Mouse (Mus musculus): ENCODE measurements around the gene Gm20878. TPM values are rescaled to one million over a fixed set of nuclear protein-coding genes. Genes with fewer than 3 reads are reported as not detected.
"Not testable (repeated sequence)": the region's sequence is repeated elsewhere in the genome, so short reads cannot be mapped to it uniquely, and the experiment has no call there.

The Gm20878 gene
- 11.9 and 13.7 TPM in 2 replicates for total RNA-seq (2014; rRNA removed)
- polyA plus RNA-seq (2015; fragmentation: Nextera tagmentation; extraction: Ambion mirVana) = 9.3 and 10.0 TPM in 2 replicates

DNA sequence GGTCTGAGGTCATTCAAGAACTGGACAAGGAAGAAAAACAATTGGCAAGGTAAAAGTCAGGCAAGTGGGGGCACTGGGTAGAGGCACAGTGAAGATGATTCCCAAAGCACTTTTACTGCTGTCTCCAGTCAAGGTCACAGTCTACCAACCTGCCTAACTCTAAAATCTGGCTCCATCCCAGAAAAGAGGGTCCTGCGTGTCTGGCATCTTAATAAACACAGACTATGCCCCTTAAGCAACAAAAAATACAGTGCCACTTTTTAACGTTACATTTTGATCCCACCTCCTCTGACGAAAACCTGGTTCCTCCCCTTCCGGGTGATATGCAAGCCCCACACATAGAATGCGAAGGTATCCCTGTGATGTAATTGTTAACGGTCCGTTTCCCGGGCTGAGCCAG is at the start of gene Gm20878:
TSS of gene Gm20878 (plus strand) at position 301 of the 400 bp plus-strand sequence.
- not testable (repeated sequence) for ATAC-seq (ENCODE audit: low FRiP score); H3K36me3 ChIP-seq (ENCODE audit: insufficient read depth, low read length); H3K9ac ChIP-seq (replicated peaks; ENCODE audit: low read length, poor library complexity, severe bottlenecking)

DNA sequence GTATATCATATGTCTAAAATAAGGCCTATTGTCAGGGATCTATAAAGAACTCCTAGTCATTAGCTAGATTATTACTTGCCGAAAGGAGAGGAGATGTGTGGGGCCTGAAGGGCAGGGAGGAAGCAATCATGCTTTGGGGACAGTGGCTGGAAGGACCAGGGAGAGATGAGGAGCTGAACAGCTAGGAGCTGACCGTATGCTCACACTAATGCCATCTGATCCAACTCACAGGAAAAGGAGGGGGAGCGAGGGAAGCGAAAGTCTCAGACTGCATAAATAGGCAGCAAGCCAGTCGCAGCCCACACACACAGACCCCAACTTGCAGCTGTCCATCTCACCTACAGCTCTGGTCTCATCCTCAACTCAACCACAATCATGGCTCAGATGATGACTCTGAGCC is 38.1 kb upstream of the Gm20878 start, which contains the start of gene Gm21541:
TSS of gene Gm21541 (plus strand) at position 301 of the 400 bp plus-strand sequence.
- not testable (repeated sequence) for H3K4me2 ChIP-seq (ENCODE audit: low read depth, low read length, poor library complexity, severe bottlenecking); H3K9ac ChIP-seq (replicated peaks; ENCODE audit: low read length, poor library complexity, severe bottlenecking); H3K4me1 ChIP-seq (ENCODE audit: insufficient read depth, low read length); DNase-seq (ENCODE audit: low spot score); H3K4me3 ChIP-seq (ENCODE audit: low read depth, low read length); H3K36me3 ChIP-seq (ENCODE audit: insufficient read depth, low read length); H3K27me3 ChIP-seq (ENCODE audit: insufficient read depth, low read length); H3K9me3 ChIP-seq (ENCODE audit: low read length); H3K27ac ChIP-seq (ENCODE audit: low read depth, low read length); ATAC-seq (ENCODE audit: low FRiP score)
- WGBS = no CpG with 5 or more reads among the region's 5 CpGs

More for the DNA sequence above, at the start of gene Gm20878:
- not testable (repeated sequence) for H3K4me1 ChIP-seq (ENCODE audit: insufficient read depth, low read length); H3K4me2 ChIP-seq (ENCODE audit: low read depth, low read length, poor library complexity, severe bottlenecking); DNase-seq (ENCODE audit: low spot score); H3K27me3 ChIP-seq (ENCODE audit: insufficient read depth, low read length); H3K27ac ChIP-seq (ENCODE audit: low read depth, low read length); H3K9me3 ChIP-seq (ENCODE audit: low read length); H3K4me3 ChIP-seq (ENCODE audit: low read depth, low read length)
- WGBS = no CpG with 5 or more reads among the region's 8 CpGs

DNA sequence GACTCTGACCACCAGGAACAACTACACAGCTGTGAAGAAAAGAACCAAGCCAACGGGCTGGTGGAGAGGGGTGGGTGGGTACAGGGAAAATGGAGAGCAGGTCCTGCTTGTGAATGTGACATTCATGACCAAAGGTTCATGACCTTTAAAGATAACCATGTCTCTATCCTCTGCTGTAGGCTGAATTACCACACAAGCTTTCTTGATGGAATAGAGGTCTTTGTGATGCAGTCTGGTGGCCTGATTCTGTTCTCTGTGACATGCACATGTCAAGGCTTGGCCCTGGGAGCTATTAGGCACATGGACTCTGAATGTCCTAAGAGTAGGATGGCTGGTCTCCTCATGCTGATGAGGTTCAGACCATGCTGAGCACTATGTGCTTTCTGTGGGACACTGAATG is 24.4 kb downstream of the Gm20878 start, which contains the start of gene Fam205a4:
TSS of gene Fam205a4 (plus strand) at position 301 of the 400 bp plus-strand sequence.
- H3K9ac ChIP-seq (replicated peaks; ENCODE audit: low read length, poor library complexity, severe bottlenecking); H3K27me3 ChIP-seq (ENCODE audit: insufficient read depth, low read length); H3K4me3 ChIP-seq (ENCODE audit: low read depth, low read length); H3K27ac ChIP-seq (ENCODE audit: low read depth, low read length); H3K4me2 ChIP-seq (ENCODE audit: low read depth, low read length, poor library complexity, severe bottlenecking); H3K9me3 ChIP-seq (ENCODE audit: low read length); ATAC-seq (ENCODE audit: low FRiP score); H3K4me1 ChIP-seq (ENCODE audit: insufficient read depth, low read length); DNase-seq (ENCODE audit: low spot score); H3K36me3 ChIP-seq (ENCODE audit: insufficient read depth, low read length): not testable (repeated sequence)
- no CpG with 5 or more reads among the region's 1 CpGs for WGBS

Other genes starting within 250 kb of the Gm20878 start
- gene Cntfr, start 244.5 kb upstream of the Gm20878 start, total RNA-seq (2014; rRNA removed) = 61.6 and 69.2 TPM in 2 replicates
- gene Cntfr, start 244.5 kb upstream of the Gm20878 start, polyA plus RNA-seq (2015; fragmentation: Nextera tagmentation; extraction: Ambion mirVana) = 20.1 and 23.4 TPM in 2 replicates
- 21.8 and 26.5 TPM in 2 replicates for gene Il11ra1, start 241.6 kb upstream of the Gm20878 start, total RNA-seq (2014; rRNA removed)
- 28.8 and 35.3 TPM in 2 replicates for gene Il11ra1, start 241.6 kb upstream of the Gm20878 start, polyA plus RNA-seq (2015; fragmentation: Nextera tagmentation; extraction: Ambion mirVana)
- gene Rpp25l, start 228.0 kb upstream of the Gm20878 start, total RNA-seq (2014; rRNA removed) = 38.3 and 39.7 TPM in 2 replicates
- 44.3 and 49.9 TPM in 2 replicates for gene Rpp25l, start 228.0 kb upstream of the Gm20878 start, polyA plus RNA-seq (2015; fragmentation: Nextera tagmentation; extraction: Ambion mirVana)
- 122 and 150 TPM in 2 replicates for gene Dctn3, start 218.4 kb upstream of the Gm20878 start, total RNA-seq (2014; rRNA removed)
- 308 and 345 TPM in 2 replicates for gene Dctn3, start 218.4 kb upstream of the Gm20878 start, polyA plus RNA-seq (2015; fragmentation: Nextera tagmentation; extraction: Ambion mirVana)
- 0.27 and 0.33 TPM in 2 replicates for gene Arid3c, start 210.4 kb upstream of the Gm20878 start, total RNA-seq (2014; rRNA removed)
- 0.42 and 0.48 TPM in 2 replicates for gene Arid3c, start 210.4 kb upstream of the Gm20878 start, polyA plus RNA-seq (2015; fragmentation: Nextera tagmentation; extraction: Ambion mirVana)
- gene Galt, start 186.3 kb upstream of the Gm20878 start, total RNA-seq (2014; rRNA removed) = 53.7 and 68.1 TPM in 2 replicates
- 54.0 and 60.0 TPM in 2 replicates for gene Galt, start 186.3 kb upstream of the Gm20878 start, polyA plus RNA-seq (2015; fragmentation: Nextera tagmentation; extraction: Ambion mirVana)
- 34.1 and 45.4 TPM in 2 replicates for gene Sigmar1, start 185.4 kb upstream of the Gm20878 start, total RNA-seq (2014; rRNA removed)
- 44.8 and 55.4 TPM in 2 replicates for gene Sigmar1, start 185.4 kb upstream of the Gm20878 start, polyA plus RNA-seq (2015; fragmentation: Nextera tagmentation; extraction: Ambion mirVana)
- 191 and 237 TPM in 2 replicates for gene Ccl27a, start 167.3 kb upstream of the Gm20878 start, total RNA-seq (2014; rRNA removed)
- 318 and 329 TPM in 2 replicates for gene Ccl27a, start 167.3 kb upstream of the Gm20878 start, polyA plus RNA-seq (2015; fragmentation: Nextera tagmentation; extraction: Ambion mirVana)
- not detected in 2 replicates for gene Gm21541, start 38.0 kb upstream of the Gm20878 start, total RNA-seq (2014; rRNA removed)
- gene Gm21541, start 38.0 kb upstream of the Gm20878 start, polyA plus RNA-seq (2015; fragmentation: Nextera tagmentation; extraction: Ambion mirVana) = not detected in 2 replicates
- 1.6 and 2.2 TPM in 2 replicates for gene Fam205a4, start 24.5 kb downstream of the Gm20878 start, total RNA-seq (2014; rRNA removed)
- 1.5 and 1.7 TPM in 2 replicates for gene Fam205a4, start 24.5 kb downstream of the Gm20878 start, polyA plus RNA-seq (2015; fragmentation: Nextera tagmentation; extraction: Ambion mirVana)
- 1.3 and 4.7 TPM in 2 replicates for gene Gm21093, start 93.2 kb downstream of the Gm20878 start, total RNA-seq (2014; rRNA removed)
- gene Gm21093, start 93.2 kb downstream of the Gm20878 start, polyA plus RNA-seq (2015; fragmentation: Nextera tagmentation; extraction: Ambion mirVana) = 0.39 TPM in 1 of 2 replicates, not detected in the other
- gene Gm3893, start 149.6 kb downstream of the Gm20878 start, total RNA-seq (2014; rRNA removed) = not detected in 2 replicates
- gene Gm3893, start 149.6 kb downstream of the Gm20878 start, polyA plus RNA-seq (2015; fragmentation: Nextera tagmentation; extraction: Ambion mirVana) = not detected in 2 replicates
- not detected in 2 replicates for gene Gm13304, start 173.2 kb downstream of the Gm20878 start, total RNA-seq (2014; rRNA removed)
- gene Gm13304, start 173.2 kb downstream of the Gm20878 start, polyA plus RNA-seq (2015; fragmentation: Nextera tagmentation; extraction: Ambion mirVana) = 0.23 TPM in 1 of 2 replicates, not detected in the other
- 2.0 and 5.5 TPM in 2 replicates for gene Gm13306, start 211.9 kb downstream of the Gm20878 start, total RNA-seq (2014; rRNA removed)
- gene Gm13306, start 211.9 kb downstream of the Gm20878 start, polyA plus RNA-seq (2015; fragmentation: Nextera tagmentation; extraction: Ambion mirVana) = 6.3 and 10.6 TPM in 2 replicates
- gene Gm13305, start 227.0 kb downstream of the Gm20878 start, total RNA-seq (2014; rRNA removed) = not detected in 2 replicates
- gene Gm13305, start 227.0 kb downstream of the Gm20878 start, polyA plus RNA-seq (2015; fragmentation: Nextera tagmentation; extraction: Ambion mirVana) = not detected in 2 replicates

Data from midbrain, postnatal 0 days (tissue).